Comparison of ENCODE assay signal across 10 mouse cellular contexts in genomic region chr9:68956210-68956874, GRCm38 (mm10).
DNase-seq lines count a peak whose midpoint lies in the region; ATAC-seq lines count a peak whose summit lies in the region.
"Had no signal": no experiment of that assay in that cellular context is flagged by ENCODE, and none has a peak within 500 bp of the region (broad histone marks: within the 10 kb centered on the region; RNA-seq: fewer than 3 reads in every experiment).

No protein-coding gene starts in this region.

- 49% methylated on average over 12 of the region's 12 CpGs for WGBS in heart, embryonic 11.5 days (ENCODE audit: insufficient replicate concordance)

- no peak for ATAC-seq in heart, embryonic 11.5 days (replicated peaks; ENCODE audit: insufficient number of reproducible peaks, low FRiP score, low TSS enrichment)
- ATAC-seq in inflammation-experienced regulatory T-cells, adult 6 months = no peak

- no peaks in the 10 kb centered on the region for H3K36me3 ChIP-seq in heart, embryonic 11.5 days (ENCODE audit: control insufficient read depth, insufficient read depth, low read length)
- H3K36me3 ChIP-seq: embryonic facial prominence, embryonic 13.5 days had no signal

- no peak overlapping the region for H3K4me3 ChIP-seq in heart, embryonic 11.5 days (ENCODE audit: low read depth, low read length)
- H3K4me3 ChIP-seq: embryonic facial prominence, embryonic 13.5 days had no signal

- no peak overlapping the region for H3K4me2 ChIP-seq in heart, embryonic 11.5 days
- H3K4me2 ChIP-seq: embryonic facial prominence, embryonic 13.5 days; liver, embryonic 11.5 days had no signal

- no peak overlapping the region for H3K27ac ChIP-seq in heart, embryonic 11.5 days (ENCODE audit: low read depth, low read length)
- H3K27ac ChIP-seq: embryonic facial prominence, embryonic 13.5 days had no signal

- intact Hi-C loops in heart, postnatal 10 days (cut with DNase I) = loop anchor here (2.0 to 5.0 kb wide), 3 partner anchors 124 to 401 kb away; no protein-coding TSS in a partner anchor

- H3K9ac ChIP-seq in heart, embryonic 11.5 days (ENCODE audit: low read depth, low read length) = no peak overlapping the region
- H3K9ac ChIP-seq: embryonic facial prominence, embryonic 13.5 days had no signal

- H3K4me1 ChIP-seq in heart, embryonic 11.5 days (ENCODE audit: control insufficient read depth, insufficient read depth, low read length) = no peaks in the 10 kb centered on the region

- DNase-seq in heart, postnatal 10 days = peak; percentile 46 to 48
- DNase-seq in gastrocnemius, postnatal 10 days = peak; percentile 26
- DNase-seq in kidney, postnatal 14 days = peak; percentile 14
- DNase-seq in skeletal muscle tissue, adult 2 months (ENCODE audit: low read depth, low spot score) = peak; percentile 27
- no peak for DNase-seq in thymus, postnatal 0 days (ENCODE audit: low spot score)
- no peak for DNase-seq in cerebellum, postnatal 4 days (ENCODE audit: low spot score in 2 of 2)

- no peaks in the 10 kb centered on the region for H3K27me3 ChIP-seq in heart, embryonic 11.5 days (ENCODE audit: control insufficient read depth, insufficient read depth, low read length)

- H3K9me3 ChIP-seq in heart, embryonic 11.5 days (replicated peaks; ENCODE audit: control insufficient read depth, low read length) = no peaks in the 10 kb centered on the region
- H3K9me3 ChIP-seq: embryonic facial prominence, embryonic 13.5 days had no signal

Comparison
In these comparisons a context has a peak if more than half of its experiments do, and no peak if none do; other contexts are left out.
1. DNase-seq: peak in heart, postnatal 10 days (2 of 2), gastrocnemius, postnatal 10 days (single experiment), kidney, postnatal 14 days (single experiment) and skeletal muscle tissue, adult 2 months (single experiment); none in thymus, postnatal 0 days (single experiment) and cerebellum, postnatal 4 days (0 of 2).